Mouse (Mus musculus) hindbrain, postnatal 0 days (tissue): ENCODE measurements at regions not wholly inside any gene's neighbourhood (a gene's known extent, or its start where the extent isn't known, plus 50 kb on each side); places are given as distances from the start of the nearest gene placed in this dataset.

Experiments
- ATAC-seq: fragments of 200-750 bp; cut with Nextera tagmentation; 2 replicates; pipeline ENCODE4 v1.8.0; 2017; ENCODE audit warnings: mild to moderate bottlenecking, moderate TSS enrichment, moderate library complexity
- DNase-seq: peaks from one replicate; pipeline ENCODE4 v3.0.0-alpha.2; 2015; ENCODE audit warnings: low spot score
- H3K27ac ChIP-seq: fragments of 300-500 bp; sonication (generic); 2 replicates; pipeline ENCODE4 v1.5.1; 2014; ENCODE audit warnings: mild to moderate bottlenecking
- H3K27me3 ChIP-seq: fragments of 300-500 bp; sonication (generic); 2 replicates; pipeline ENCODE4 v1.6.1; 2014; ENCODE audit warnings: low read length, mixed read lengths; ENCODE audit not compliant: insufficient read depth
- H3K36me3 ChIP-seq: fragments of 300-500 bp; sonication (generic); 2 replicates; pipeline ENCODE4 v1.6.1; 2014; ENCODE audit warnings: low read length, mixed read lengths; ENCODE audit not compliant: insufficient read depth
- H3K4me1 ChIP-seq: fragments of 300-500 bp; sonication (generic); 2 replicates; pipeline ENCODE4 v1.6.1; 2014; ENCODE audit warnings: antibody characterized with exemption, low read length, mixed read lengths; ENCODE audit not compliant: insufficient read depth
- H3K4me2 ChIP-seq: fragments of 300-500 bp; sonication (generic); 2 replicates; pipeline ENCODE4 v1.6.1; 2014; ENCODE audit warnings: low read depth, mild to moderate bottlenecking, low read length, moderate library complexity, mixed read lengths
- H3K4me3 ChIP-seq: fragments of 300-500 bp; sonication (generic); 2 replicates; pipeline ENCODE4 v1.5.1; 2014; ENCODE audit warnings: low read length
- H3K9ac ChIP-seq: fragments of 300-500 bp; sonication (generic); replicated peaks from 2 replicates; pipeline ENCODE4 v1.6.1; 2014; ENCODE audit warnings: mild to moderate bottlenecking, low read length, moderate library complexity, mixed read lengths
- H3K9me3 ChIP-seq: fragments of 300-500 bp; sonication (generic); 2 replicates; pipeline ENCODE4 v1.6.1; 2016; ENCODE audit warnings: low read length, mixed read lengths
- CTCF ChIP-seq: IDR thresholded peaks from 2 replicates; pipeline ENCODE4 v1.5.1; 2016; ENCODE audit warnings: antibody characterized with exemption, control low read depth, low read depth
- WGBS: fragments of 180-500 bp; shearing (Covaris S2); extraction: QIAGEN DNeasy Blood & Tissue Kit; methylation state at CpG from one replicate; pipeline ENCODE4 v1.1.7; 2014; 5-methylcytosine and 5-hydroxymethylcytosine counted together

- 64% methylated on average over 2 of the region's 2 CpGs for WGBS
- no peaks in the 10 kb centered on the region for H3K9me3 ChIP-seq
- no peaks in the 10 kb centered on the region for H3K36me3 ChIP-seq
- ATAC-seq (no peak), DNase-seq (no peak)
- no peak overlapping the region for H3K4me2 ChIP-seq
- 0 out of 2 replicates have a peak, but pooled peaks cover 7% of the 10 kb centered on the region for H3K4me1 ChIP-seq
- no peak for TF ChIP-seq CTCF
- no peaks in the 10 kb centered on the region for H3K27me3 ChIP-seq
- no peak overlapping the region for H3K4me3 ChIP-seq
- H3K27ac ChIP-seq: no peak overlapping the region
- no peak overlapping the region for H3K9ac ChIP-seq
These were observed 305.6 kb downstream of the Irx1 start for GRCm38 (mm10) chr13:71657898-71658297.

- no peaks in the 10 kb centered on the region for H3K27me3 ChIP-seq
- ATAC-seq (no peak), DNase-seq (peak; percentile 34)
- H3K4me2 ChIP-seq: no peak overlapping the region
- 28% methylated on average over 6 of the region's 6 CpGs for WGBS
- no peak for TF ChIP-seq CTCF
- peaks cover 4% of the 10 kb centered on the region; the same call in 1 of the 2 replicates for H3K4me1 ChIP-seq
- H3K9ac ChIP-seq: no peak overlapping the region
- H3K4me3 ChIP-seq: no peak overlapping the region
- H3K36me3 ChIP-seq: no peaks in the 10 kb centered on the region
- no peak overlapping the region for H3K27ac ChIP-seq
- H3K9me3 ChIP-seq: no peaks in the 10 kb centered on the region
These were observed 309.5 kb downstream of the Irx1 start for GRCm38 (mm10) chr13:71653939-71654467.

GRCm38 (mm10) chr13:71653212-71653938 lies 310.1 kb downstream of the Irx1 start:
- TF ChIP-seq CTCF: no peak
- no peak for ATAC-seq
- Histone ChIP-seq H3K9me3 (no peaks in the 10 kb centered on the region), H3K4me3 (no peak overlapping the region), H3K27ac (no peak overlapping the region), H3K27me3 (no peaks in the 10 kb centered on the region), H3K36me3 (no peaks in the 10 kb centered on the region), H3K9ac (no peak overlapping the region), H3K4me2 (no peak overlapping the region), H3K4me1 (peaks cover 4% of the 10 kb centered on the region; the same call in 1 of the 2 replicates)
- WGBS: 39% methylated on average over 8 of the region's 8 CpGs
- no peak for DNase-seq

- TF ChIP-seq CTCF: no peak
- 4% methylated on average over 2 of the region's 2 CpGs for WGBS
- ATAC-seq: no peak
These were observed 313.6 kb downstream of the Irx1 start for GRCm38 (mm10) chr13:71649876-71650275.

GRCm38 (mm10) chr13:71649031-71649430 lies 314.5 kb downstream of the Irx1 start:
- H3K9me3 ChIP-seq: no peaks in the 10 kb centered on the region
- no peak overlapping the region for H3K4me2 ChIP-seq
- H3K27me3 ChIP-seq: no peaks in the 10 kb centered on the region
- 53% methylated on average over 2 of the region's 2 CpGs for WGBS
- TF ChIP-seq CTCF: no peak
- H3K9ac ChIP-seq: no peak overlapping the region
- H3K27ac ChIP-seq: no peak overlapping the region
- DNase-seq (no peak), ATAC-seq (no peak)
- H3K36me3 ChIP-seq: no peaks in the 10 kb centered on the region
- H3K4me3 ChIP-seq: no peak overlapping the region
- H3K4me1 ChIP-seq: peaks cover 2% of the 10 kb centered on the region; the same call in 1 of the 2 replicates

More at GRCm38 (mm10) chr13:71649876-71650275, 313.6 kb downstream of the Irx1 start:
- Histone ChIP-seq H3K4me3 (no peak overlapping the region), H3K36me3 (no peaks in the 10 kb centered on the region), H3K4me1 (peaks cover 4% of the 10 kb centered on the region; the same call in 1 of the 2 replicates), H3K4me2 (no peak overlapping the region), H3K27me3 (no peaks in the 10 kb centered on the region), H3K9ac (no peak overlapping the region), H3K27ac (no peak overlapping the region), H3K9me3 (no peaks in the 10 kb centered on the region)
- no peak for DNase-seq

GRCm38 (mm10) chr13:71631447-71631846 lies 332.1 kb downstream of the Irx1 start:
- H3K9ac ChIP-seq: no peak overlapping the region
- WGBS: 60% methylated on average over 2 of the region's 2 CpGs
- H3K27ac ChIP-seq: no peak overlapping the region
- H3K4me3 ChIP-seq: no peak overlapping the region
- no peak for ATAC-seq
- no peaks in the 10 kb centered on the region for H3K4me1 ChIP-seq
- H3K4me2 ChIP-seq: no peak overlapping the region
- peak; percentile 45 for TF ChIP-seq CTCF
- H3K36me3 ChIP-seq: no peaks in the 10 kb centered on the region
- DNase-seq: peak; percentile 23
- no peaks in the 10 kb centered on the region for H3K27me3 ChIP-seq
- H3K9me3 ChIP-seq: no peaks in the 10 kb centered on the region

- whole genome bisulfite sequencing: 34% methylated on average over 2 of the region's 2 CpGs
- no peak overlapping the region for H3K4me3 ChIP-seq
- TF ChIP-seq CTCF: no peak
- H3K27ac ChIP-seq: no peak overlapping the region
- H3K27me3 ChIP-seq: no peaks in the 10 kb centered on the region
- H3K9ac ChIP-seq: no peak overlapping the region
- 0 out of 2 replicates have a peak, but pooled peaks cover 2% of the 10 kb centered on the region for H3K4me1 ChIP-seq
- DNase-seq (no peak), ATAC-seq (no peak)
- H3K4me2 ChIP-seq: no peak overlapping the region
- H3K9me3 ChIP-seq: no peaks in the 10 kb centered on the region
- no peaks in the 10 kb centered on the region for H3K36me3 ChIP-seq
These were observed 346.3 kb downstream of the Irx1 start for GRCm38 (mm10) chr13:71617198-71617597.
